Mouse (Mus musculus): ENCODE results near the gene Dnajb3. TPM values are rescaled to one million over a fixed set of nuclear protein-coding genes. Genes with fewer than 3 reads are reported as not detected.
"Not testable (repeated sequence)": the region's sequence is repeated elsewhere in the genome, so short reads cannot be mapped to it uniquely, and the experiment has no call there.

Dnajb3 gene
- total RNA-seq, 2 experiments from 2014 or later: 0.45 to 0.56 TPM

GRCm38 (mm10) chr1:88232664-88233380 lies 27.2 kb upstream of the Dnajb3 start:
- DNase-seq: no peak
- intact Hi-C loops (cut with DNase I): no loop called here

GRCm38 (mm10) chr1:88231803-88232499 lies 26.4 kb upstream of the Dnajb3 start:
- no peak for DNase-seq
- intact Hi-C loops (cut with DNase I): no loop called here

- intact Hi-C loops (cut with DNase I): no loop called here
- DNase-seq: no peak
Observed at GRCm38 (mm10) chr1:88230981-88231802, 25.6 kb upstream of the Dnajb3 start.

GRCm38 (mm10) chr1:88230421-88230820 lies 24.8 kb upstream of the Dnajb3 start:
- intact Hi-C loops (cut with DNase I): no loop called here
- no peak for DNase-seq

- no peak for DNase-seq
- intact Hi-C loops (cut with DNase I): no loop called here
Observed at GRCm38 (mm10) chr1:88229986-88230385, 24.4 kb upstream of the Dnajb3 start.

GRCm38 (mm10) chr1:88229566-88229965 lies 24.0 kb upstream of the Dnajb3 start:
- DNase-seq: peak in 1 of 2 experiments; percentile 3
- intact Hi-C loops (cut with DNase I): no loop called here

GRCm38 (mm10) chr1:88228121-88228520 lies 22.5 kb upstream of the Dnajb3 start:
- DNase-seq: peak; percentile 6 to 18
- intact Hi-C loops (cut with DNase I): no loop called here

GRCm38 (mm10) chr1:88227482-88227881 lies 21.9 kb upstream of the Dnajb3 start:
- DNase-seq: peak; percentile 1 to 8
- intact Hi-C loops (cut with DNase I): no loop called here

GRCm38 (mm10) chr1:88226670-88227379 lies 21.2 kb upstream of the Dnajb3 start, which contains the start of gene Mroh2a:
Mroh2a (plus strand) TSS chr1:88226986.
- intact Hi-C loops (cut with DNase I): no loop called here
- DNase-seq: peak; percentile 9 to 36

- no peak for DNase-seq
- intact Hi-C loops (cut with DNase I): no loop called here
Observed at GRCm38 (mm10) chr1:88225741-88226140, 20.2 kb upstream of the Dnajb3 start.

GRCm38 (mm10) chr1:88225301-88225700 lies 19.7 kb upstream of the Dnajb3 start:
- DNase-seq; intact Hi-C loops (cut with DNase I): not testable (repeated sequence)

GRCm38 (mm10) chr1:88224029-88224776 lies 18.6 kb upstream of the Dnajb3 start:
- DNase-seq: peak; percentile 5 to 19
- intact Hi-C loops (cut with DNase I): no loop called here

- intact Hi-C loops (cut with DNase I): no loop called here
- peak; percentile 4 to 6 for DNase-seq
Observed at GRCm38 (mm10) chr1:88223591-88223990, 18.0 kb upstream of the Dnajb3 start.

- DNase-seq: peak in 1 of 2 experiments; percentile 6
- intact Hi-C loops (cut with DNase I): not testable (repeated sequence)
Observed at GRCm38 (mm10) chr1:88223011-88223515, 17.5 kb upstream of the Dnajb3 start.

GRCm38 (mm10) chr1:88222216-88222615 lies 16.6 kb upstream of the Dnajb3 start:
- DNase-seq: no peak
- intact Hi-C loops (cut with DNase I): no loop called here

- peak in 1 of 2 experiments; percentile 5 for DNase-seq
- intact Hi-C loops (cut with DNase I): no loop called here
Observed at GRCm38 (mm10) chr1:88220336-88220735, 14.8 kb upstream of the Dnajb3 start.

- peak in 1 of 2 experiments; percentile 4 for DNase-seq
- intact Hi-C loops (cut with DNase I): no loop called here
Observed at GRCm38 (mm10) chr1:88219054-88219453, 13.5 kb upstream of the Dnajb3 start.

- DNase-seq: no peak
Observed at GRCm38 (mm10) chr1:88218591-88218990, 13.0 kb upstream of the Dnajb3 start.

GRCm38 (mm10) chr1:88218051-88218450 lies 12.5 kb upstream of the Dnajb3 start:
- DNase-seq: peak; percentile 7 to 11

More at GRCm38 (mm10) chr1:88218591-88218990, 13.0 kb upstream of the Dnajb3 start:
- intact Hi-C loops (cut with DNase I): no loop called here

More at GRCm38 (mm10) chr1:88218051-88218450, 12.5 kb upstream of the Dnajb3 start:
- intact Hi-C loops (cut with DNase I): no loop called here

Measured in heart, postnatal 14 days (tissue).